ENCODE assay signal across 17 mouse cellular contexts in the genomic region with DNA sequence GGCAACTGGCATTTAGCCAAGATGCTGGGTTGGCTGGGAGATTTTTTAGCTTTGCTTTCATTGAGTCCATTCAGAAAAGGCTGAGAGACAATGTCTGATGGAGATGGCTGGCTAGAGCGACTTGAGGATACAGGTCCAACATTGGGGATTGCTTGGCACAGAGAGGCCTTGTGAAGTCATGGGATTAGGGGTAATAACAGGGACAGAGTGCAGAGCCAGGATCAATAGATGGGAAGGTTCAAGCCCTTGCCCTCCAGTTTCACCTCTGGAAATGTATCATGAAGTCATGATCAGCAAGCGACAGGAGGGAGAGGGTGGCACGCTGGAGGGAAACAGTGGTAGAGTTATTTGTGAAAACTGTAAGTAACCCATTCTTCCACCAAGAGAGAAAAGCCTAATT.
"Had no signal": no experiment of that assay in that cellular context is flagged by ENCODE, and none has a peak within 500 bp of the region (broad histone marks: within the 10 kb centered on the region; RNA-seq: fewer than 3 reads in every experiment).

No protein-coding gene starts in this region.

- ATAC-seq: midbrain, embryonic 16.5 days had no signal

- H3K36me3 ChIP-seq: midbrain, embryonic 10.5 days; midbrain, embryonic 12.5 days had no signal

- H3K27me3 ChIP-seq: midbrain, embryonic 12.5 days had no signal

- H3K9ac ChIP-seq: lung, embryonic 14.5 days; midbrain, embryonic 12.5 days had no signal

- H3K27ac ChIP-seq: midbrain, embryonic 10.5 days; midbrain, embryonic 12.5 days had no signal

- H3K4me3 ChIP-seq: midbrain, embryonic 10.5 days; midbrain, embryonic 12.5 days; myocyte had no signal

- H3K4me1 ChIP-seq: midbrain, embryonic 10.5 days; midbrain, embryonic 12.5 days had no signal

- H3K9me3 ChIP-seq: midbrain, embryonic 10.5 days; midbrain, embryonic 12.5 days had no signal

- DNase-seq: lung, adult 18-20 months; lung, embryonic 14.5 days; lung, postnatal 10 days; lung, postnatal 4 days; midbrain, embryonic 14.5 days; retina, postnatal 1 day; right cerebral cortex, adult 18-20 months; right cerebral cortex, postnatal 25 days; right cerebral cortex, postnatal 4 days; spleen, adult 18-20 months; thymus, adult 18-20 months; thymus, postnatal 14 days; thymus, postnatal 36 days had no signal

- H3K4me2 ChIP-seq: lung, embryonic 14.5 days; midbrain, embryonic 12.5 days had no signal
